Mouse (Mus musculus) kidney, adult 2 months (tissue): ENCODE measurements around the gene Rabgef1.

Source experiments
- CTCF ChIP-seq: fragments of 200-500 bp; conservative IDR thresholded peaks from 2 replicates; pipeline ENCODE4 v1.5.1; 2011; ENCODE audit warnings: low read depth, mild to moderate bottlenecking, control low read depth, low read length, moderate library complexity, mixed read lengths; ENCODE audit not compliant: insufficient read depth, insufficient read length
- POLR2A ChIP-seq: fragments of 200-500 bp; IDR thresholded peaks from one replicate; pipeline ENCODE4 v1.6.1; 2011; ENCODE audit warnings: low read depth, low read length, control low read depth

DNA sequence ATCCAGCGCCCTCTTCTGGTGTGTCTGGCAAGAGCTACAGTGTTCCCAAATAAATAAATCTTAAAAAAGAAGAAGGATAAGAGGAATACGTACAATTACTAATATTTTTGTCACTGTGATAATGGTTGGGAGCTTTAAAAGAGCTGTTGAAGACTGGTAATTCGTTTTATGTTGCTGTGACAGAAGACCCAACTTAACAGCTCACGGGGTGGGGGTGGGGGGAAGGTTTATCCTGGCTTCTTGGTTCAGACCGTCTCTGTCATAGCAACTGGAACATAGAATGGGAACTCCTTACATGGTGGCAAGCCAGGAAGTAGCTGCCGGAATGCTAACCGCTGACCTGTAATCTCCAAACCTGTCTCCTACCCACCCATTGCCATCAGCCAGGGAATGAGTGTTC, 45.2 kb downstream of the Rabgef1 start, which contains the start of gene Tmem248:
- TF ChIP-seq CTCF (no peak), POLR2A (no peak)
